Mouse (Mus musculus): ENCODE measurements around the gene Cmtm4. TPM values are rescaled to one million over a fixed set of nuclear protein-coding genes. Genes with fewer than 3 reads are reported as not detected.

Cmtm4 gene
- polyA plus RNA-seq (2015; fragmentation: Nextera tagmentation; extraction: Ambion mirVana) = 0.83 and 1.1 TPM in 2 replicates

GRCm38 (mm10) chr8:104395703-104396357 is at the start of gene Cmtm4:
Gene Cmtm4 (minus strand): TSS chr8:104395807.

GRCm38 (mm10) chr8:104442299-104443124 is 46.9 kb upstream of the Cmtm4 start, which contains the start of gene Dync1li2:
Gene Dync1li2 (minus strand): TSS chr8:104443047.

GRCm38 (mm10) chr8:104339229-104339982 is 56.2 kb downstream of the Cmtm4 start, which contains the start of gene Cmtm3:
Gene Cmtm3 (plus strand): TSS chr8:104339410.

GRCm38 (mm10) chr8:104321930-104322329 is 73.7 kb downstream of the Cmtm4 start, which contains the start of gene Cmtm2b:
Gene Cmtm2b (plus strand): TSS chr8:104322230.

GRCm38 (mm10) chr8:104321267-104321666 is 74.3 kb downstream of the Cmtm4 start, which contains the start of gene Gm11020:
Gene Gm11020 (plus strand): TSS chr8:104321567.

GRCm38 (mm10) chr8:104309441-104310155 is 86.0 kb downstream of the Cmtm4 start, which contains the start of the genes Gm45711 and Cmtm1:
Gene Gm45711 (minus strand): TSS chr8:104310081.
Gene Cmtm1 (minus strand): TSS chr8:104310145.

Other genes starting within 250 kb of the Cmtm4 start
- gene Bean1, start 225.4 kb downstream of the Cmtm4 start, polyA plus RNA-seq (2015; fragmentation: Nextera tagmentation; extraction: Ambion mirVana) = 0.35 and 0.40 TPM in 2 replicates
- gene Tk2, start 147.2 kb downstream of the Cmtm4 start, polyA plus RNA-seq (2015; fragmentation: Nextera tagmentation; extraction: Ambion mirVana) = 15.1 and 20.3 TPM in 2 replicates
- gene Cklf, start 144.9 kb downstream of the Cmtm4 start, polyA plus RNA-seq (2015; fragmentation: Nextera tagmentation; extraction: Ambion mirVana) = 40.6 and 41.4 TPM in 2 replicates
- not detected in 2 replicates for gene Cmtm2a, start 102.6 kb downstream of the Cmtm4 start, polyA plus RNA-seq (2015; fragmentation: Nextera tagmentation; extraction: Ambion mirVana)
- gene Gm45711, start 85.7 kb downstream of the Cmtm4 start, polyA plus RNA-seq (2015; fragmentation: Nextera tagmentation; extraction: Ambion mirVana) = not detected in 2 replicates
- gene Cmtm1, start 85.7 kb downstream of the Cmtm4 start, polyA plus RNA-seq (2015; fragmentation: Nextera tagmentation; extraction: Ambion mirVana) = not detected in 2 replicates
- not detected in 2 replicates for gene Gm11020, start 74.2 kb downstream of the Cmtm4 start, polyA plus RNA-seq (2015; fragmentation: Nextera tagmentation; extraction: Ambion mirVana)
- gene Cmtm2b, start 73.6 kb downstream of the Cmtm4 start, polyA plus RNA-seq (2015; fragmentation: Nextera tagmentation; extraction: Ambion mirVana) = not detected in 2 replicates
- 44.0 and 60.1 TPM in 2 replicates for gene Cmtm3, start 56.4 kb downstream of the Cmtm4 start, polyA plus RNA-seq (2015; fragmentation: Nextera tagmentation; extraction: Ambion mirVana)
- gene Dync1li2, start 47.2 kb upstream of the Cmtm4 start, polyA plus RNA-seq (2015; fragmentation: Nextera tagmentation; extraction: Ambion mirVana) = 18.4 and 21.2 TPM in 2 replicates
- 0.05 and 0.06 TPM in 2 replicates for gene Terb1, start 114.1 kb upstream of the Cmtm4 start, polyA plus RNA-seq (2015; fragmentation: Nextera tagmentation; extraction: Ambion mirVana)
- 40.8 and 41.6 TPM in 2 replicates for gene Nae1, start 138.8 kb upstream of the Cmtm4 start, polyA plus RNA-seq (2015; fragmentation: Nextera tagmentation; extraction: Ambion mirVana)
- gene Car7, start 138.9 kb upstream of the Cmtm4 start, polyA plus RNA-seq (2015; fragmentation: Nextera tagmentation; extraction: Ambion mirVana) = 1.2 and 1.7 TPM in 2 replicates
- gene Pdp2, start 195.6 kb upstream of the Cmtm4 start, polyA plus RNA-seq (2015; fragmentation: Nextera tagmentation; extraction: Ambion mirVana) = 3.0 and 3.3 TPM in 2 replicates
- not detected in 2 replicates for gene Cdh16, start 228.6 kb upstream of the Cmtm4 start, polyA plus RNA-seq (2015; fragmentation: Nextera tagmentation; extraction: Ambion mirVana)
- gene Rrad, start 235.5 kb upstream of the Cmtm4 start, polyA plus RNA-seq (2015; fragmentation: Nextera tagmentation; extraction: Ambion mirVana) = 1.4 and 1.9 TPM in 2 replicates
- gene Ciao2b, start 246.2 kb upstream of the Cmtm4 start, polyA plus RNA-seq (2015; fragmentation: Nextera tagmentation; extraction: Ambion mirVana) = 40.6 TPM in 2 replicates